Mouse (Mus musculus): ENCODE measurements around the gene Prrx2. TPM values are rescaled to one million over a fixed set of nuclear protein-coding genes. Genes with fewer than 3 reads are reported as not detected.
"Not testable (repeated sequence)": the region's sequence is repeated elsewhere in the genome, so short reads cannot be mapped to it uniquely, and the experiment has no call there.

Prrx2 gene
- polyA plus RNA-seq, 1 experiment from 2014 or later = 27.7 TPM

GRCm38 (mm10) chr2:30906641-30907040, 71.9 kb downstream of the Prrx2 start:
- H3K9me3 ChIP-seq = no peaks in the 10 kb centered on the region
- H3K27ac ChIP-seq = no peak overlapping the region
- peaks cover 23% of the 10 kb centered on the region for H3K27me3 ChIP-seq (ENCODE audit: poor library complexity, severe bottlenecking)
- H3K36me3 ChIP-seq (replicated peaks) = no peaks in the 10 kb centered on the region
- peaks cover 24% of the 10 kb centered on the region for H3K4me1 ChIP-seq
- no peak for DNase-seq (ENCODE audit: extremely low spot score, low spot score)
- H3K4me3 ChIP-seq = no peak overlapping the region
- 79% methylated on average over 4 of the region's 4 CpGs for WGBS

- no peak for DNase-seq (ENCODE audit: extremely low spot score, low spot score)
- H3K4me3 ChIP-seq = no peak overlapping the region
- 69% methylated on average over 4 of the region's 4 CpGs for WGBS
- H3K27ac ChIP-seq = no peak overlapping the region
- no peaks in the 10 kb centered on the region for H3K9me3 ChIP-seq
- H3K4me1 ChIP-seq = peaks cover 16% of the 10 kb centered on the region
- H3K36me3 ChIP-seq (replicated peaks) = no peaks in the 10 kb centered on the region
- no peaks in the 10 kb centered on the region for H3K27me3 ChIP-seq (ENCODE audit: poor library complexity, severe bottlenecking)
Measured at GRCm38 (mm10) chr2:30912291-30912773, 77.6 kb downstream of the Prrx2 start.

GRCm38 (mm10) chr2:30913022-30913421, 78.2 kb downstream of the Prrx2 start:
- 86% methylated on average over 8 of the region's 8 CpGs for WGBS

GRCm38 (mm10) chr2:30914836-30915235, 80.1 kb downstream of the Prrx2 start:
- H3K27ac ChIP-seq = no peak overlapping the region
- H3K27me3 ChIP-seq (ENCODE audit: poor library complexity, severe bottlenecking) = no peaks in the 10 kb centered on the region
- H3K36me3 ChIP-seq (replicated peaks) = no peaks in the 10 kb centered on the region
- DNase-seq (ENCODE audit: extremely low spot score, low spot score) = no peak
- H3K4me1 ChIP-seq = peaks cover 32% of the 10 kb centered on the region
- H3K9me3 ChIP-seq = no peaks in the 10 kb centered on the region
- no peak overlapping the region for H3K4me3 ChIP-seq
- WGBS = 39% methylated on average over 3 of the region's 3 CpGs

More at GRCm38 (mm10) chr2:30913022-30913421, 78.2 kb downstream of the Prrx2 start:
- DNase-seq (ENCODE audit: extremely low spot score, low spot score) = no peak
- H3K4me3 ChIP-seq = no peak overlapping the region
- H3K27ac ChIP-seq = no peak overlapping the region
- H3K4me1 ChIP-seq = peaks cover 21% of the 10 kb centered on the region
- H3K27me3 ChIP-seq (ENCODE audit: poor library complexity, severe bottlenecking) = no peaks in the 10 kb centered on the region
- no peaks in the 10 kb centered on the region for H3K36me3 ChIP-seq (replicated peaks)
- no peaks in the 10 kb centered on the region for H3K9me3 ChIP-seq

GRCm38 (mm10) chr2:30915376-30915775, 80.6 kb downstream of the Prrx2 start:
- Histone ChIP-seq H3K27ac (peak overlapping the region; percentile 44; the same call in 1 of the 2 replicates), H3K27me3 (ENCODE audit: poor library complexity, severe bottlenecking) (no peaks in the 10 kb centered on the region), H3K4me3 (no peak overlapping the region), H3K4me1 (peaks cover 32% of the 10 kb centered on the region), H3K36me3 (replicated peaks) (no peaks in the 10 kb centered on the region), H3K9me3 (no peaks in the 10 kb centered on the region)
- 77% methylated on average over 5 of the region's 5 CpGs for WGBS
- no peak for DNase-seq (ENCODE audit: extremely low spot score, low spot score)

GRCm38 (mm10) chr2:30915933-30916332, 81.2 kb downstream of the Prrx2 start:
- H3K27me3 ChIP-seq (ENCODE audit: poor library complexity, severe bottlenecking); H3K36me3 ChIP-seq (replicated peaks); H3K27ac ChIP-seq; DNase-seq (ENCODE audit: extremely low spot score, low spot score); H3K4me3 ChIP-seq; H3K9me3 ChIP-seq: not testable (repeated sequence)
- peaks cover 32% of the 10 kb centered on the region for H3K4me1 ChIP-seq
- WGBS = 83% methylated on average over 6 of the region's 6 CpGs

- H3K36me3 ChIP-seq (replicated peaks) = no peaks in the 10 kb centered on the region
- H3K4me3 ChIP-seq = no peak overlapping the region
- no peak overlapping the region; the same call in 1 of the 2 replicates for H3K27ac ChIP-seq
- DNase-seq (ENCODE audit: extremely low spot score, low spot score) = no peak
- WGBS = 92% methylated on average over 7 of the region's 7 CpGs
- H3K9me3 ChIP-seq = no peaks in the 10 kb centered on the region
- H3K27me3 ChIP-seq (ENCODE audit: poor library complexity, severe bottlenecking) = no peaks in the 10 kb centered on the region
- H3K4me1 ChIP-seq = peaks cover 28% of the 10 kb centered on the region
Measured at GRCm38 (mm10) chr2:30917649-30918048, 82.9 kb downstream of the Prrx2 start.

- Histone ChIP-seq H3K27me3 (ENCODE audit: poor library complexity, severe bottlenecking) (no peaks in the 10 kb centered on the region), H3K36me3 (replicated peaks) (no peaks in the 10 kb centered on the region), H3K9me3 (no peaks in the 10 kb centered on the region), H3K4me1 (peaks cover 27% of the 10 kb centered on the region), H3K27ac (peak overlapping the region; percentile 69), H3K4me3 (no peak overlapping the region)
- 58% methylated on average over 6 of the region's 6 CpGs for WGBS
- DNase-seq (ENCODE audit: extremely low spot score, low spot score) = no peak
Measured at GRCm38 (mm10) chr2:30918126-30918525, 83.4 kb downstream of the Prrx2 start.

GRCm38 (mm10) chr2:30918780-30919329, 84.1 kb downstream of the Prrx2 start:
- Histone ChIP-seq H3K4me1 (peaks cover 27% of the 10 kb centered on the region), H3K36me3 (replicated peaks) (no peaks in the 10 kb centered on the region), H3K27ac (peak overlapping the region; percentile 69), H3K9me3 (no peaks in the 10 kb centered on the region), H3K27me3 (ENCODE audit: poor library complexity, severe bottlenecking) (no peaks in the 10 kb centered on the region), H3K4me3 (no peak overlapping the region)
- WGBS = 58% methylated on average over 8 of the region's 8 CpGs
- peak; percentile 30 for DNase-seq (ENCODE audit: extremely low spot score, low spot score)

- H3K36me3 ChIP-seq (replicated peaks) = no peaks in the 10 kb centered on the region
- DNase-seq (ENCODE audit: extremely low spot score, low spot score) = no peak
- no peak overlapping the region for H3K4me3 ChIP-seq
- no peaks in the 10 kb centered on the region for H3K9me3 ChIP-seq
- H3K27ac ChIP-seq = no peak overlapping the region
- 88% methylated on average over 7 of the region's 7 CpGs for WGBS
- H3K27me3 ChIP-seq (ENCODE audit: poor library complexity, severe bottlenecking) = no peaks in the 10 kb centered on the region
- peaks cover 19% of the 10 kb centered on the region for H3K4me1 ChIP-seq
Measured at GRCm38 (mm10) chr2:30920216-30920615, 85.4 kb downstream of the Prrx2 start.

GRCm38 (mm10) chr2:30923099-30923498, 88.3 kb downstream of the Prrx2 start:
- Histone ChIP-seq H3K27me3 (ENCODE audit: poor library complexity, severe bottlenecking) (no peaks in the 10 kb centered on the region), H3K4me3 (no peak overlapping the region), H3K27ac (no peak overlapping the region), H3K9me3 (no peaks in the 10 kb centered on the region), H3K4me1 (peaks cover 21% of the 10 kb centered on the region), H3K36me3 (replicated peaks) (no peaks in the 10 kb centered on the region)
- WGBS = 78% methylated on average over 3 of the region's 3 CpGs
- DNase-seq (ENCODE audit: extremely low spot score, low spot score) = no peak

- Histone ChIP-seq H3K27me3 (ENCODE audit: poor library complexity, severe bottlenecking) (peaks cover 13% of the 10 kb centered on the region), H3K4me3 (no peak overlapping the region), H3K9me3 (no peaks in the 10 kb centered on the region), H3K27ac (no peak overlapping the region), H3K36me3 (replicated peaks) (no peaks in the 10 kb centered on the region), H3K4me1 (peaks cover 29% of the 10 kb centered on the region)
- 85% methylated on average over 4 of the region's 4 CpGs for WGBS
- DNase-seq (ENCODE audit: extremely low spot score, low spot score) = no peak
Measured at GRCm38 (mm10) chr2:30925181-30925580, 90.4 kb downstream of the Prrx2 start.

- H3K27ac ChIP-seq = peak overlapping the region; percentile 62
Measured at GRCm38 (mm10) chr2:30926381-30926780, 91.6 kb downstream of the Prrx2 start.

More at GRCm38 (mm10) chr2:30926381-30926780, 91.6 kb downstream of the Prrx2 start:
- DNase-seq (ENCODE audit: extremely low spot score, low spot score) = no peak
- H3K27me3 ChIP-seq (ENCODE audit: poor library complexity, severe bottlenecking) = peaks cover 13% of the 10 kb centered on the region
- H3K9me3 ChIP-seq = no peaks in the 10 kb centered on the region
- no peak overlapping the region for H3K4me3 ChIP-seq
- H3K36me3 ChIP-seq (replicated peaks) = no peaks in the 10 kb centered on the region
- peaks cover 29% of the 10 kb centered on the region for H3K4me1 ChIP-seq
- WGBS = 84% methylated on average over 4 of the region's 4 CpGs

Data from forebrain, embryonic 10.5 days (tissue).